Mouse (Mus musculus): ENCODE results near the gene Ccnjl. TPM values are rescaled to one million over a fixed set of nuclear protein-coding genes. Genes with fewer than 3 reads are reported as not detected.

The Ccnjl gene
- total and polyA plus RNA-seq, 3 experiments, result not detected

DNA sequence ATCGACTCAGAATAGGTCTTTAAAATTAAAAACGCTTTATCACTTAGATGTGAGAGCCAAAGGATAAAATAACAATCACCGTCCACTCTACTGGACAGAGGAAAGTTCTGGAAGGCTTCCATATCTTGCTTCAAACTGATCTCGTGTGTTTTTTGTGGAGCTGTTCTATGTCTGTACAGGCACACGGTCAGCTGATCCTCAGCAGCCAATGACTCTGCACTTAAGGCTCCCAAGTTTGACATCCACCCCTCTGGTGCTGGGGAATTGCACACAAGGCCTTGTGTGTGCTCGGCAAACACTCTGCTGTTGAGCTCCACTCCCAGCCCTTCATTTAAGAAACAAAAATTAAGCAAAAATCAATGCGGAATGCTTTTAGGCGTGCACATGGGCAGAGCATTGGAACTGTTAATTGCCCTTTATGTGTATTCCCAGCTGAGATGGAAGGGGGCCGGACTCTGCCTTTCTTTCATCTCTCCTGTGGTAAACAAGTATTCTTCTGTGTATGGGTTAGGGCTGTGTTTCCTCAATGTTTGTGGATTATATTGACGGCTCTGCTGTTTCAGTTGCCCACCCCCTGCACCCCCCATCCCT, 35.2 kb downstream of the Ccnjl start:
- H3K36me3 ChIP-seq (ENCODE audit: control insufficient read depth in 1 of 2, insufficient read depth in 2 of 2, low read length in 2 of 2), result no peaks in the 10 kb centered on the region
- no peak for DNase-seq (ENCODE audit: low read depth, low spot score)
- H3K4me3 ChIP-seq (ENCODE audit: control insufficient read depth in 1 of 2, insufficient read depth in 1 of 2, low read depth in 2 of 2, low read length in 2 of 2), result no peak overlapping the region
- TF ChIP-seq GABPA (IDR thresholded peaks at IDR 0.05; ENCODE audit: low read depth, low read length) (no peak), TBP (IDR thresholded peaks at IDR 0.05; ENCODE audit: low read depth, low read length) (no peak), E2F4 (IDR thresholded peaks at IDR 0.05; ENCODE audit: borderline replicate concordance, low read depth, low read length) (no peak), MAX (IDR thresholded peaks at IDR 0.05; ENCODE audit: low read length) (no peak), TAL1 (IDR thresholded peaks at IDR 0.05; ENCODE audit: low read length) (no peak), HCFC1 (IDR thresholded peaks at IDR 0.05; ENCODE audit: low read depth, low read length) (no peak), GATA1 (IDR thresholded peaks at IDR 0.05; ENCODE audit: low read depth, low read length) (no peak), SIN3A (IDR thresholded peaks at IDR 0.05; ENCODE audit: low read length) (no peak), USF2 (IDR thresholded peaks at IDR 0.05; ENCODE audit: borderline replicate concordance in 1 of 2, insufficient read depth in 1 of 2, low read depth in 1 of 2, low read length in 2 of 2) (no peak), ZC3H11A (IDR thresholded peaks at IDR 0.05; ENCODE audit: low read depth, low read length) (no peak), CHD1 (IDR thresholded peaks at IDR 0.05; ENCODE audit: low read depth, low read length) (no peak), POLR2AphosphoS5 (IDR thresholded peaks at IDR 0.05; ENCODE audit: borderline replicate concordance, low read depth, low read length) (no peak), MAFK (IDR thresholded peaks at IDR 0.05; ENCODE audit: borderline replicate concordance, low read depth, low read length) (no peak)
- no peaks in the 10 kb centered on the region for H3K79me2 ChIP-seq (ENCODE audit: control insufficient read depth, insufficient read depth, low read length, poor library complexity)
- no peaks in the 10 kb centered on the region for H3K4me1 ChIP-seq (ENCODE audit: control insufficient read depth in 1 of 2, insufficient read depth in 2 of 2, low read length in 2 of 2)
- no peak overlapping the region for H3K27ac ChIP-seq (ENCODE audit: control insufficient read depth, low read depth, low read length)
- no peak overlapping the region for H3K9ac ChIP-seq (ENCODE audit: control insufficient read depth, low read depth, low read length, poor library complexity, severe bottlenecking)
- no peaks in the 10 kb centered on the region for H3K9me3 ChIP-seq (replicated peaks; ENCODE audit: insufficient read depth, low read length)
- H3K27me3 ChIP-seq (ENCODE audit: control insufficient read depth in 1 of 2, insufficient read depth in 2 of 2, low read length in 2 of 2), result no peaks in the 10 kb centered on the region

DNA sequence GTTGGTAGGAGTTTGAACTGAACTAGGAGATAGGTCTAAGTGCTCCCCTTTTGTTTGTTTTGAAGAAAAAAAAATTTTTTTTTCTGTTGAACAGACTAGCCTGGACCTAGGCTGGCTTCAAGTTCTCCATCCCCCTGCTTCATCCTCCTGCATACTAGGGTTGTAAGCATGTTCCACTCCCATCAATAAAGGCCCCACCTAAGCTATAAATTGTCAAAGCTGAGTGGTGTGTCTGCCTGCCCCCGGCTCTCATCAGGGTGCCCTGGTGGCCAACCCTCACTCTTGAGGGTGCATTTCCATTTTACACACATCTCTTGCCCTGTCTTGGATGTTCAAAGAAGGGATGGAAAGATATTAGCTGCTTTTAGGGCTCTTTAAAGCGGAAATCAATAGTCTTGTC, 36.8 kb downstream of the Ccnjl start:
- no peaks in the 10 kb centered on the region for H3K36me3 ChIP-seq (ENCODE audit: control insufficient read depth in 1 of 2, insufficient read depth in 2 of 2, low read length in 2 of 2)
- H3K9ac ChIP-seq (ENCODE audit: control insufficient read depth, low read depth, low read length, poor library complexity, severe bottlenecking), result no peak overlapping the region
- H3K9me3 ChIP-seq (replicated peaks; ENCODE audit: insufficient read depth, low read length), result no peaks in the 10 kb centered on the region
- DNase-seq (ENCODE audit: low read depth, low spot score), result no peak
- H3K4me3 ChIP-seq (ENCODE audit: control insufficient read depth in 1 of 2, insufficient read depth in 1 of 2, low read depth in 2 of 2, low read length in 2 of 2), result no peak overlapping the region
- no peaks in the 10 kb centered on the region for H3K4me1 ChIP-seq (ENCODE audit: control insufficient read depth in 1 of 2, insufficient read depth in 2 of 2, low read length in 2 of 2)
- no peaks in the 10 kb centered on the region for H3K27me3 ChIP-seq (ENCODE audit: control insufficient read depth in 1 of 2, insufficient read depth in 2 of 2, low read length in 2 of 2)
- TF ChIP-seq CHD1 (IDR thresholded peaks at IDR 0.05; ENCODE audit: low read depth, low read length) (no peak), USF1 (IDR thresholded peaks at IDR 0.05; ENCODE audit: low read depth, low read length) (no peak), MEF2A (IDR thresholded peaks at IDR 0.05; ENCODE audit: extremely low read depth, insufficient replicate concordance, low read depth, low read length, poor library complexity, severe bottlenecking) (no peak), MAX (IDR thresholded peaks at IDR 0.05; ENCODE audit: low read length) (no peak), JUND (IDR thresholded peaks at IDR 0.05; ENCODE audit: low read depth, low read length) (no peak), KAT2A (conservative IDR thresholded peaks at IDR 0.05; ENCODE audit: low read depth, low read length) (no peak), GABPA (IDR thresholded peaks at IDR 0.05; ENCODE audit: low read depth, low read length) (no peak), CHD2 (IDR thresholded peaks at IDR 0.05; ENCODE audit: low read length) (no peak), POLR2AphosphoS5 (IDR thresholded peaks at IDR 0.05; ENCODE audit: borderline replicate concordance, low read depth, low read length) (no peak), NRF1 (IDR thresholded peaks at IDR 0.05; ENCODE audit: insufficient read depth, low read depth, low read length, poor library complexity, severe bottlenecking) (no peak), MYB (IDR thresholded peaks at IDR 0.05; ENCODE audit: low read depth, low read length) (no peak), ZNF384 (IDR thresholded peaks at IDR 0.05; ENCODE audit: low read depth, low read length) (no peak)
- no peaks in the 10 kb centered on the region for H3K79me2 ChIP-seq (ENCODE audit: control insufficient read depth, insufficient read depth, low read length, poor library complexity)
- no peak overlapping the region for H3K27ac ChIP-seq (ENCODE audit: control insufficient read depth, low read depth, low read length)
